Mouse (Mus musculus): ENCODE results near the gene Helq. TPM values are rescaled to one million over a fixed set of nuclear protein-coding genes. Genes with fewer than 3 reads are reported as not detected.

The Helq gene
- total RNA-seq, 2 experiments from 2014 or later: 12.8 to 19.1 TPM

DNA sequence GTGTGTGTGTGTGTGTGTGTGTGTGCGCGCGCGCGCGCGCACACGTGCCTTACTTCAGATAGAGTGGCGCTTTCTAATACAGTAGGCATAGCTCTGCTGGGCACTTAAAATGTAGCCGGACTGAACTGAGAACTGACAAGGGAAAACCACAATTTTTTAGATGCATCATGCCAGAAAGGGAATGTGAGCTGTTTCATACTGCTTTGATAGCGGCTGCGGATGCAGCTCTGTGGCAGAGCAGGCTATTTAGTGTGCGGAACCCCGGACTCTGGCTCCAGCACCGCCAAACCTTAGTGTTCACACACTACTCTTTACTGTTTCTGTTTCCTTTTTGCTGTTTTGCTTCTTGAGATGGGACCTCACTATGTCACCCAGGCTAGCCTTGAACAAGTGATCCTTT is 81.6 kb downstream of the Helq start:
- intact Hi-C loops (cut with DNase I): no loop called here
- DNase-seq (ENCODE audit: low spot score in 2 of 2): no peak

Other genes with a start within 250 kb of the Helq start
- not detected for gene Plac8, start 226.4 kb downstream of the Helq start, total RNA-seq (2021)
- gene Coq2, start 123.5 kb downstream of the Helq start, total RNA-seq (2021): 10 to 100 TPM; 63.3 to 64.4 TPM
- gene Hpse, start 78.9 kb downstream of the Helq start, total RNA-seq (2021): 1 to 10 TPM; 2.7 to 2.8 TPM
- gene Mrps18c, start within 50 bp of the Helq start, total RNA-seq (2021): 10 to 100 TPM; 48.1 to 57.8 TPM
- gene Abraxas1, start 22.4 kb upstream of the Helq start, total RNA-seq (2021): 1 to 10 TPM; 5.7 to 5.9 TPM
- 1 to 10 TPM; 1.4 to 1.5 TPM for gene Gpat3, start 47.1 kb upstream of the Helq start, total RNA-seq (2021)